Mouse (Mus musculus): ENCODE results near the gene Atp11b. TPM values are rescaled to one million over a fixed set of nuclear protein-coding genes. Genes with fewer than 3 reads are reported as not detected.

Atp11b gene
- total and polyA plus RNA-seq, 3 experiments, result 28.3 to 207 (median 121) TPM

DNA sequence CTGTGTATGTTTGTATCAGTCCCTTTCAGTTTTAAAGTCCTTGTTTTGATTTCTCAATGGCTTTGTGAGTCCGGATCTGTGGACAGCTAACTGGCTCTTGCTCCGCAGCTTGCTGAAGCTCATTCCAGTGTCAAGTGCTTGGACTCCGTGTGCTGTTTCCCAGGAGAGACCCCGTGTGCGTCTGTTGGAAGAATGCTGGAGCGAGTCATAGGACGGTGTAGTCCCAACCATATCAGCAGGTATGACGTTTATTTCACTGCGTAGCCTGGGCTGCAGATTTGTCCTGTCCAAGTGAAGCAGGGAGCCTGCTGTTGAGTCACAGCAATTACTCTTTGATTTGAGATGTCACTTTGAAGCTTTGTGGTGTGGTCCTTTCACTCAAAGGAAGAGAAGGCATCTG lies 95.4 kb downstream of the Atp11b start:
- TF ChIP-seq TAL1 (conservative IDR thresholded peaks at IDR 0.05; ENCODE audit: low read depth, low read length) (no peak), GATA1 (IDR thresholded peaks at IDR 0.05; ENCODE audit: borderline replicate concordance, low read length) (no peak), GATA2 (IDR thresholded peaks at IDR 0.05; ENCODE audit: borderline replicate concordance, low read depth, low read length) (no peak), CTCF (IDR thresholded peaks at IDR 0.05; ENCODE audit: low read depth, low read length) (no peak), POLR2AphosphoS5 (IDR thresholded peaks at IDR 0.05; ENCODE audit: insufficient replicate concordance, low read depth, low read length) (no peak)

GRCm38 (mm10) chr3:35883267-35883666 lies 129.4 kb downstream of the Atp11b start:
- ATAC-seq (ENCODE audit: extremely low read depth, insufficient number of reproducible peaks, low FRiP score, poor library complexity, severe bottlenecking), result no peak
- Histone ChIP-seq H3K4me1 (ENCODE audit: insufficient read depth, low read depth, low read length) (peaks cover 6% of the 10 kb centered on the region), H3K9me3 (replicated peaks) (no peaks in the 10 kb centered on the region), H3K36me3 (replicated peaks) (peaks cover 24% of the 10 kb centered on the region), H3K27me3 (ENCODE audit: insufficient read depth, low read length) (no peaks in the 10 kb centered on the region), H3K4me3 (ENCODE audit: low read depth, low read length) (no peak overlapping the region)
- no peak for DNase-seq (ENCODE audit: low spot score)
- TF ChIP-seq CTCF (IDR thresholded peaks at IDR 0.05; ENCODE audit: low read depth, low read length) (no peak), TAL1 (conservative IDR thresholded peaks at IDR 0.05; ENCODE audit: low read depth, low read length) (no peak), GATA1 (IDR thresholded peaks at IDR 0.05; ENCODE audit: borderline replicate concordance, low read length) (no peak), GATA2 (IDR thresholded peaks at IDR 0.05; ENCODE audit: borderline replicate concordance, low read depth, low read length) (no peak), POLR2AphosphoS5 (IDR thresholded peaks at IDR 0.05; ENCODE audit: insufficient replicate concordance, low read depth, low read length) (no peak)

More for the DNA sequence above, 95.4 kb downstream of the Atp11b start:
- Histone ChIP-seq H3K36me3 (replicated peaks) (peaks cover 59% of the 10 kb centered on the region), H3K4me3 (ENCODE audit: low read depth, low read length) (no peak overlapping the region), H3K4me1 (ENCODE audit: insufficient read depth, low read depth, low read length) (no peaks in the 10 kb centered on the region), H3K9me3 (replicated peaks) (no peaks in the 10 kb centered on the region), H3K27me3 (ENCODE audit: insufficient read depth, low read length) (no peaks in the 10 kb centered on the region)
- no peak for ATAC-seq (ENCODE audit: extremely low read depth, insufficient number of reproducible peaks, low FRiP score, poor library complexity, severe bottlenecking)
- DNase-seq (ENCODE audit: low spot score), result no peak

- Histone ChIP-seq H3K4me1 (ENCODE audit: insufficient read depth, low read depth, low read length) (peaks cover 6% of the 10 kb centered on the region), H3K27me3 (ENCODE audit: insufficient read depth, low read length) (no peaks in the 10 kb centered on the region), H3K9me3 (replicated peaks) (no peaks in the 10 kb centered on the region), H3K4me3 (ENCODE audit: low read depth, low read length) (no peak overlapping the region), H3K36me3 (replicated peaks) (peaks cover 61% of the 10 kb centered on the region)
- TF ChIP-seq TAL1 (conservative IDR thresholded peaks at IDR 0.05; ENCODE audit: low read depth, low read length), result no peak
- no peak for TF ChIP-seq POLR2AphosphoS5 (IDR thresholded peaks at IDR 0.05; ENCODE audit: insufficient replicate concordance, low read depth, low read length)
- TF ChIP-seq CTCF (IDR thresholded peaks at IDR 0.05; ENCODE audit: low read depth, low read length), result no peak
- TF ChIP-seq GATA1 (IDR thresholded peaks at IDR 0.05; ENCODE audit: borderline replicate concordance, low read length), result no peak
- no peak for TF ChIP-seq GATA2 (IDR thresholded peaks at IDR 0.05; ENCODE audit: borderline replicate concordance, low read depth, low read length)
- ATAC-seq (ENCODE audit: extremely low read depth, insufficient number of reproducible peaks, low FRiP score, poor library complexity, severe bottlenecking) (no peak), DNase-seq (ENCODE audit: low spot score) (no peak)
Observed at GRCm38 (mm10) chr3:35889531-35889930, 135.6 kb downstream of the Atp11b start.

DNA sequence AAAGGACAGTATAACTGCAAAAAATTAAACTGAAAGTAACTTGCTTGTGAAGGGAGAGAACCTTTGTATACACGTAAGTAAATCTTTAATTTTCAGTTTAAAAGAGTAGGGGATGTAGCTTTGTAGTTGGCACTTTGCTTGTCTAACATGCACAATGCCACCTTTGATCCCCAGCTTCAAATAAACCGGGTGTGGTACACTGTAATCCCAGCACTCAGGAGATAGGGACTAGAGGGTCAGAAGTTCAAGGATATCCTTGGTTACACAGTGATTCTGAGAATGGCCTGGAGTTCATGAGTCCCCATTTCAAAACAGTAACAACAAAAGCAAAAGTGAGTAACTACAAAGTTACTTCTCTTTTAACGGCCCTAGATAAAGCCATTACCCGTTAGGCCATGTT lies 137.2 kb downstream of the Atp11b start:
- Histone ChIP-seq H3K4me3 (ENCODE audit: low read depth, low read length) (no peak overlapping the region), H3K36me3 (replicated peaks) (peaks cover 58% of the 10 kb centered on the region), H3K9me3 (replicated peaks) (no peaks in the 10 kb centered on the region), H3K27me3 (ENCODE audit: insufficient read depth, low read length) (no peaks in the 10 kb centered on the region), H3K4me1 (ENCODE audit: insufficient read depth, low read depth, low read length) (no peaks in the 10 kb centered on the region)
- no peak for TF ChIP-seq GATA2 (IDR thresholded peaks at IDR 0.05; ENCODE audit: borderline replicate concordance, low read depth, low read length)
- TF ChIP-seq GATA1 (IDR thresholded peaks at IDR 0.05; ENCODE audit: borderline replicate concordance, low read length), result no peak
- ATAC-seq (ENCODE audit: extremely low read depth, insufficient number of reproducible peaks, low FRiP score, poor library complexity, severe bottlenecking) (no peak), DNase-seq (ENCODE audit: low spot score) (no peak)

- H3K4me3 ChIP-seq (ENCODE audit: low read depth, low read length), result no peak overlapping the region
- ATAC-seq (ENCODE audit: extremely low read depth, insufficient number of reproducible peaks, low FRiP score, poor library complexity, severe bottlenecking) (no peak), DNase-seq (ENCODE audit: low spot score) (no peak)
- H3K9me3 ChIP-seq (replicated peaks), result no peaks in the 10 kb centered on the region
- no peak for TF ChIP-seq POLR2AphosphoS5 (IDR thresholded peaks at IDR 0.05; ENCODE audit: insufficient replicate concordance, low read depth, low read length)
- no peak for TF ChIP-seq GATA2 (IDR thresholded peaks at IDR 0.05; ENCODE audit: borderline replicate concordance, low read depth, low read length)
- TF ChIP-seq CTCF (IDR thresholded peaks at IDR 0.05; ENCODE audit: low read depth, low read length), result no peak
- no peak for TF ChIP-seq TAL1 (conservative IDR thresholded peaks at IDR 0.05; ENCODE audit: low read depth, low read length)
- TF ChIP-seq GATA1 (IDR thresholded peaks at IDR 0.05; ENCODE audit: borderline replicate concordance, low read length), result no peak
- H3K27me3 ChIP-seq (ENCODE audit: insufficient read depth, low read length), result no peaks in the 10 kb centered on the region
- peaks cover 51% of the 10 kb centered on the region for H3K36me3 ChIP-seq (replicated peaks)
- no peaks in the 10 kb centered on the region for H3K4me1 ChIP-seq (ENCODE audit: insufficient read depth, low read depth, low read length)
Observed at GRCm38 (mm10) chr3:35893156-35893555, 139.2 kb downstream of the Atp11b start.

DNA sequence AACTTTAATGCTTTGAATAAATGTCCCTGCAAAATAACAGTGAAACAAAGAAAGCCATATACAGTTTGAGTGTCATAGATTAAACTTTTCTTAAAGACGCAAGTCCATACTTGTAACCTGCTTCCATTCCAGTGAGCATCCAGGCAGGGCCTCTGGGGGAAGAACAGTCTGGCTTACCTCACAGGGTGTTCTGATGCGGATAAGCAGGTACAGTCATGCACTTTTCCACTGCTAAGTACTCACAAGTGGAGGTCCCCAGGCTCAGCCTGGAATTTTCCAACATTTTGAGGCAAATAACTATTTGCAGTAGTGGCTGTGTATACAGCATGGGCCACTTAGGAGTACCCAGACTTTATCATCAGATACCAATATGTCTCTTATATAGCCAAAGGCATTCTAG lies 144.0 kb downstream of the Atp11b start:
- Histone ChIP-seq H3K9me3 (replicated peaks) (no peaks in the 10 kb centered on the region), H3K4me3 (ENCODE audit: low read depth, low read length) (no peak overlapping the region), H3K36me3 (replicated peaks) (peaks cover 59% of the 10 kb centered on the region), H3K27me3 (ENCODE audit: insufficient read depth, low read length) (no peaks in the 10 kb centered on the region), H3K4me1 (ENCODE audit: insufficient read depth, low read depth, low read length) (no peaks in the 10 kb centered on the region)
- DNase-seq (ENCODE audit: low spot score) (no peak), ATAC-seq (ENCODE audit: extremely low read depth, insufficient number of reproducible peaks, low FRiP score, poor library complexity, severe bottlenecking) (no peak)
- TF ChIP-seq GATA2 (IDR thresholded peaks at IDR 0.05; ENCODE audit: borderline replicate concordance, low read depth, low read length) (no peak), GATA1 (IDR thresholded peaks at IDR 0.05; ENCODE audit: borderline replicate concordance, low read length) (no peak), POLR2AphosphoS5 (IDR thresholded peaks at IDR 0.05; ENCODE audit: insufficient replicate concordance, low read depth, low read length) (no peak), CTCF (IDR thresholded peaks at IDR 0.05; ENCODE audit: low read depth, low read length) (no peak), TAL1 (conservative IDR thresholded peaks at IDR 0.05; ENCODE audit: low read depth, low read length) (no peak)

GRCm38 (mm10) chr3:35899109-35899508 lies 145.2 kb downstream of the Atp11b start:
- no peaks in the 10 kb centered on the region for H3K9me3 ChIP-seq (replicated peaks)
- no peak for TF ChIP-seq GATA1 (IDR thresholded peaks at IDR 0.05; ENCODE audit: borderline replicate concordance, low read length)
- no peak for TF ChIP-seq CTCF (IDR thresholded peaks at IDR 0.05; ENCODE audit: low read depth, low read length)
- no peak for TF ChIP-seq POLR2AphosphoS5 (IDR thresholded peaks at IDR 0.05; ENCODE audit: insufficient replicate concordance, low read depth, low read length)
- no peak for TF ChIP-seq TAL1 (conservative IDR thresholded peaks at IDR 0.05; ENCODE audit: low read depth, low read length)
- no peak for TF ChIP-seq GATA2 (IDR thresholded peaks at IDR 0.05; ENCODE audit: borderline replicate concordance, low read depth, low read length)
- ATAC-seq (ENCODE audit: extremely low read depth, insufficient number of reproducible peaks, low FRiP score, poor library complexity, severe bottlenecking) (no peak), DNase-seq (ENCODE audit: low spot score) (no peak)
- H3K4me1 ChIP-seq (ENCODE audit: insufficient read depth, low read depth, low read length), result no peaks in the 10 kb centered on the region
- no peaks in the 10 kb centered on the region for H3K27me3 ChIP-seq (ENCODE audit: insufficient read depth, low read length)
- peaks cover 64% of the 10 kb centered on the region for H3K36me3 ChIP-seq (replicated peaks)
- H3K4me3 ChIP-seq (ENCODE audit: low read depth, low read length), result no peak overlapping the region

Measured in G1E (cell line).